ENCODE assay signal across 15 mouse cellular contexts in the genomic region with DNA sequence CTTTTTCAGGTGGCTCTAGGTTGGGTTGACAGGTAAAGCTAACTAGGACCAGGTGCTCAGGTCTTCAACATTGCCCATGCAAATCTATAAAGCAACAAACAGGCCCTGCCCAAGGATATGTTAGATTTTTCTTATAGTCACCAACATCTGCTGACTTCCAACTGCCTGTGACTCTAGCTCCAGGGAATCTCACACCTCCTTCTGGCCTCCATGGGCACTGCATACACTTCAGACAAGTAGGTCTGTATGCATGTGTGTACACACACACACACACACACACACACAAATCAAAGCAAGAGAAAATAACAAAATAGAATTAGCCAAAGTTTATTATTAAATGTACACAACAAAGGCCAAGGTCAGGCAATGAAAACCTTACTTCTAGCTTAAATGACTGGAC.
DNase-seq lines count a peak whose midpoint lies in the region; ATAC-seq and TF ChIP-seq lines count a peak whose summit lies in the region.
"Had no signal": no experiment of that assay in that cellular context is flagged by ENCODE, and none has a peak within 500 bp of the region (broad histone marks: within the 10 kb centered on the region; RNA-seq: fewer than 3 reads in every experiment).

No protein-coding gene starts in this region.

- intact Hi-C loops in heart, postnatal 14 days (cut with DNase I), result loop anchor here (5.0 kb wide), 1 partner anchor 211 kb away; no protein-coding TSS in a partner anchor
- intact Hi-C loops in gastrocnemius, postnatal 36 days (cut with DNase I), result no loop called here

- H3K27ac ChIP-seq in heart, embryonic 10.5 days, result no peak overlapping the region
- no peak overlapping the region for H3K27ac ChIP-seq in lung, embryonic 14.5 days (ENCODE audit: low read depth)
- no peak overlapping the region for H3K27ac ChIP-seq in cortical plate, adult 2 months (ENCODE audit: insufficient read depth, low read length)
- no peak overlapping the region for H3K27ac ChIP-seq in stomach, postnatal 0 days (replicated peaks)
- H3K27ac ChIP-seq: limb, embryonic 12.5 days had no signal

- DNase-seq in heart, embryonic 10.5 days (ENCODE audit: low spot score), result peak; percentile 64
- DNase-seq in heart, postnatal 14 days, result no peak
- DNase-seq in lung, embryonic 14.5 days, result peak; percentile 45
- DNase-seq in lung, adult 18-20 months, result no peak
- DNase-seq in stomach, postnatal 0 days (ENCODE audit: low spot score), result peak; percentile 25
- DNase-seq in gastrocnemius, postnatal 36 days, result no peak
- DNase-seq in cerebellum, adult 9-11 months, result no peak
- DNase-seq: adrenal gland, postnatal 25 days; cerebellum, adult 8-10 months; gastrocnemius, postnatal 10 days; heart, postnatal 36 days had no signal

- no peaks in the 10 kb centered on the region for H3K4me1 ChIP-seq in heart, embryonic 10.5 days
- no peaks in the 10 kb centered on the region for H3K4me1 ChIP-seq in lung, embryonic 14.5 days (ENCODE audit: insufficient read depth)
- H3K4me1 ChIP-seq in cortical plate, adult 2 months (ENCODE audit: control insufficient read depth, insufficient read depth, low read length), result peaks cover 4% of the 10 kb centered on the region; the same call in 1 of the 2 replicates
- H3K4me1 ChIP-seq in stomach, postnatal 0 days (replicated peaks; ENCODE audit: control insufficient read depth, insufficient read depth), result no peaks in the 10 kb centered on the region
- H3K4me1 ChIP-seq: limb, embryonic 12.5 days had no signal

- no peak overlapping the region for H3K4me3 ChIP-seq in heart, embryonic 10.5 days
- H3K4me3 ChIP-seq in lung, embryonic 14.5 days (ENCODE audit: low read depth, low read length), result no peak overlapping the region
- no peak overlapping the region for H3K4me3 ChIP-seq in cortical plate, adult 2 months (ENCODE audit: insufficient read depth, low read length)
- H3K4me3 ChIP-seq in stomach, postnatal 0 days (ENCODE audit: low read depth, low read length), result no peak overlapping the region
- H3K4me3 ChIP-seq: erythroblast, embryonic 14.5 days; limb, embryonic 12.5 days had no signal

- H3K9me3 ChIP-seq in heart, embryonic 10.5 days, result no peaks in the 10 kb centered on the region
- no peaks in the 10 kb centered on the region for H3K9me3 ChIP-seq in lung, embryonic 14.5 days (ENCODE audit: low read depth, low read length)
- H3K9me3 ChIP-seq in stomach, postnatal 0 days (ENCODE audit: control insufficient read depth, low read length), result no peaks in the 10 kb centered on the region
- H3K9me3 ChIP-seq: limb, embryonic 12.5 days had no signal

- no peak for ATAC-seq in lung, embryonic 14.5 days (ENCODE audit: insufficient read depth)
- no peak for ATAC-seq in stomach, postnatal 0 days (ENCODE audit: low FRiP score, low TSS enrichment)

- H3K9ac ChIP-seq in lung, embryonic 14.5 days, result no peak overlapping the region
- no peak overlapping the region for H3K9ac ChIP-seq in stomach, postnatal 0 days (ENCODE audit: low read length)
- H3K9ac ChIP-seq: limb, embryonic 12.5 days had no signal

- H3K36me3 ChIP-seq in heart, embryonic 10.5 days, result no peaks in the 10 kb centered on the region
- H3K36me3 ChIP-seq in lung, embryonic 14.5 days (ENCODE audit: insufficient read depth), result no peaks in the 10 kb centered on the region
- H3K36me3 ChIP-seq in stomach, postnatal 0 days (ENCODE audit: control insufficient read depth, insufficient read depth, low read length), result no peaks in the 10 kb centered on the region
- H3K36me3 ChIP-seq: limb, embryonic 12.5 days had no signal

- TF ChIP-seq POLR2A in cortical plate, adult 2 months (IDR thresholded peaks at IDR 0.05; ENCODE audit: extremely low read depth, insufficient read depth, low read length), result no peak

- TF ChIP-seq EP300 in stomach, postnatal 0 days (optimal IDR thresholded peaks at IDR 0.05), result no peak

- H3K27me3 ChIP-seq in heart, embryonic 10.5 days (ENCODE audit: insufficient read depth, poor library complexity, severe bottlenecking), result no peaks in the 10 kb centered on the region
- H3K27me3 ChIP-seq in lung, embryonic 14.5 days (ENCODE audit: insufficient read depth, low read length), result no peaks in the 10 kb centered on the region
- H3K27me3 ChIP-seq in stomach, postnatal 0 days (ENCODE audit: control insufficient read depth, insufficient read depth, low read length), result no peaks in the 10 kb centered on the region
- H3K27me3 ChIP-seq: limb, embryonic 12.5 days had no signal

- H3K4me2 ChIP-seq in lung, embryonic 14.5 days, result no peak overlapping the region
- H3K4me2 ChIP-seq in stomach, postnatal 0 days (replicated peaks; ENCODE audit: low read depth), result no peak overlapping the region
- H3K4me2 ChIP-seq: limb, embryonic 12.5 days; midbrain, embryonic 11.5 days had no signal

- peak; percentile 62 for TF ChIP-seq CTCF in lung, embryonic 14.5 days (IDR thresholded peaks at IDR 0.05; ENCODE audit: low read depth)
- peak; percentile 46 for TF ChIP-seq CTCF in cortical plate, adult 2 months (IDR thresholded peaks at IDR 0.05; ENCODE audit: extremely low read depth, insufficient read depth, low read length)
- peak; percentile 73 for TF ChIP-seq CTCF in stomach, postnatal 0 days (IDR thresholded peaks at IDR 0.05; ENCODE audit: low read depth)

Comparison
In these comparisons a context has a peak if more than half of its experiments do, and no peak if none do; other contexts are left out.
1. DNase-seq: peak in heart, embryonic 10.5 days (single experiment), lung, embryonic 14.5 days (single experiment) and stomach, postnatal 0 days (single experiment); none in heart, postnatal 14 days (0 of 2), lung, adult 18-20 months (0 of 2), gastrocnemius, postnatal 36 days (0 of 2) and cerebellum, adult 9-11 months (single experiment).
2. Peak in every context shown above with its lines, with median percentiles within 50 percentile points of each other: CTCF ChIP-seq.